Mouse (Mus musculus) left cerebral cortex, adult 8-10 months (tissue): Measurements from ENCODE around the gene Tbpl2. TPM values are rescaled to one million over a fixed set of nuclear protein-coding genes. Genes with fewer than 3 reads are reported as not detected.
A peak's percentile ranks its signal among the peaks of the same experiment; 100 is the strongest.

ENCODE experiments used
- DNase-seq, 2 experiments: peaks; one replicate each; pipeline ENCODE4 v3.0.0; 2022; ENCODE audit warnings: low spot score in 2 of 2
- total RNA-seq, 4 experiments: library from RNA; stranded (reverse); gene quantifications; 2 replicates each; pipeline ENCODE4 v1.2.4; 2022

Tbpl2 gene
- not detected for total RNA-seq

DNA sequence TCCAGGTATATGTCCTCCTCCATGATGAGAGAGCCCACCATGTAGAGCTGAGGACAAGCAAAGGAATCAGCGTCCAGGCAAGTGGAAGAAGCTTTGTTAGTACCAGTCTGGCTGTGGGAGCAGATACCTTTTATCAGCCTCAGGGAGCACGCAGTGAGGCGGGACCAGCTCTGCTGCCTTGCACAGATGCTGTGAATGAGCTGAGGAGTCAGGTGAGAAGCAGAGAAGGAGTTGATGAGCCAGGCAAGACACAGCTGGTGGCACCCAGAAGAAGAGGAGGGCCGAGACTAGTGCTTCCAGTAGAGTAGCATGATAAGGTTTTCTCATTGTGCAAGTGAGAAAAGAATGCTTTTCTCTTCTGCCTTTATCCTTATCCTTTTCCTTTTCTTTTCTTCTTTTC, at the start of gene Tbpl2:
Gene Tbpl2 (minus strand): TSS at position 101 of the 400 bp plus-strand sequence.
- no peak for DNase-seq

DNA sequence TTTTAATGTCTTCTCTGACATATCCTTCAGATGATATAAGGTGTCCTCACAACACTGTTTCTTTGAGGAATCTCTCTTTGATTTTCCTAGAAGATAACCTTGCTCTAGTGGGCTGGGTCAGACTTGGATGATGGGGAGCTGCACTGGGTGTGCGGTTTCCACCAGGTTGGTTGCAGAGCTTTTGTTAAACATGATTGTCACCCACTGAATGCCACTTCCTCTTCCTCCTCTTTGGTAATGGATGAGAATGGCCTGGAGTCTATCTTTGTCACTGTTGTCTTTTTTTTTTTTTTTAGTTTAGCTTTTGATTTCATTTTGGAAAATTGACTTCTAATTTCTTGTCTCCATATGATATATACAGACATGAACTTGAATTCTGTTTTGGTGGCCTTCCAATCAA, 38.0 kb upstream of the Tbpl2 start:
- no peak for DNase-seq

DNA sequence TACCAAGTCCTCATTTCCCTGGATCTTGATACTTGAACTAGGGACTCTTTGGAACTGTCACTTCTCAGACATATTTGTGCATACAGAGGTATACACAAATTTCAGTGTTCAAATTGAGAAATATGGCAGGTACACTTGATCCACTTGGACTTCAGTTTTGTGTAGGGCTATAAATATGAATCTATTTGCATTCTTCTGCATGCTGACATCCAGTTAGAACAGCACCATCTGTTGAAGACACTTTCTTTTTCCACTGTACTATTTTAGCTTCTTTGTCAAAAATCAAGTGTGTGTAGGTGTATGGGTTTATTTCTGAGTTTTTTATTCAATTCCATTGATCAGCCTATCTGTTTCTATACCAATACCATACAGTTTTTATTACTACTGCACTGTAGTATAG, 12.7 kb upstream of the Tbpl2 start:
- no peak for DNase-seq

DNA sequence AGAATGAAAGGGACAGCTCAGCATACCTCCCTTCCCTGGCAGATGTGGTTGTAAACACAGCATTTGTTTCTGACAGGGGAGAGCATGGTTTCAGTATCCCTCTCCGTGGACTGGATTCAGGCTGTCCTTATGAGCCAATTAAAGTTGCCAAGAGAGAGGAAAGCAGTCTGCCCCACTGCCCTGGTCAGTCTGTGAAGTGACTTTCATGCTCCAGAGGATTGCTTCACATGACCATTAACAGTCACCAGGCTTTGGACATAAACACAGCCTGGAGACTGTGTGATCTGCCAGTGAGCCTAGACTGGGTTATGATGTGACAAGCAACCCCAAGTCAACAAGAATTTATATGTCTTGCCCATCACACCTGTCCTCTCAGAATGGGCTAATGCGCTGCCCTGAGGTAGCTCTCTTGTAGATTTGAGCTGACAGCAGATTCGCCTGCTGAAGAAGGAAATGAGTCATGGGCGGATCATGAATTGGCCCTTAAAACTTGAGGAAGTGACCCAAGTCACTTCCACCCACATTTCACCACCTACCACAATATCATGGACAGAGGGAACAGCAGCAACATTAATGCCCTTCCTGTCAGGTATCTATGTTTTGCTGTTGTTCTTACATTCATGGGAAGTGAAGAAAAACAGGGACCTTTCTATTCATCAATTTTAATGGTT, 7.4 kb upstream of the Tbpl2 start:
- DNase-seq = no peak

DNA sequence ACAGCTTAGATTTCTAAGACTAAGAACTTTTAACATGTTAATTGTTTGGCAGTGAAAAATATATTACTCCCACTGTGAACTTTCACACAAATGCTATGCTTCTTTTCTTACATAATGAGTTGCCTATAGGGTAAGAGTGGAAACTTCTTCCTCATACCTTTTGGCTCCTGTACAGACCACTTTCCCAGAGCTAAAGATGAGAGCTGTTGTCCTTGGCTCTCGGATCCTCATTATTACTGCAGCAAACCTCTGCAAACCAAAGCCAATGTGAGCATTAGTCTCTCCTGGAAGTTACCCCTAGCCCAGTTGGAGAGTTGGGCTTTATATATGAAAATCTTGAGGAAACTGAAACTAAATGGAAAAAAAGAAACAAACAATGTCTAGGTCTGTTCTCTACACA, 5.5 kb downstream of the Tbpl2 start:
- DNase-seq = no peak

DNA sequence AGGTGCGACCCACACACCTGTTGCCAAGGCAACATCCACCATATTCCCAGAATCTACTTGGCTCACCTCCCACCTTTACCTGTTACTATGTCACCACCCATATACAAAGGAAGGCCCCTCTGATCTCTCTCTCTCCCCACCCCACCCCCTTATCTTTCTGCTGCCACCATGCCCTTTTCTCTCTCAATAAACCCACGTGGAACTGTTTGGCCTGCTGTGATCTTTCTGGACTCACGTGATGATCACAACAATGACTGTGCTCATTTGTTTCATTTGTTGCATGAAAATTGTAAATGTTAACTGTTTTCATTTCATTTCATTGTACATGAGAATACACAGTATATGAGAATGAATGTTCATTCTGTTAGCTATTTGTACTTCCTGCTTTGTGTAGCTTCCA, 45.9 kb downstream of the Tbpl2 start:
- no peak for DNase-seq

DNA sequence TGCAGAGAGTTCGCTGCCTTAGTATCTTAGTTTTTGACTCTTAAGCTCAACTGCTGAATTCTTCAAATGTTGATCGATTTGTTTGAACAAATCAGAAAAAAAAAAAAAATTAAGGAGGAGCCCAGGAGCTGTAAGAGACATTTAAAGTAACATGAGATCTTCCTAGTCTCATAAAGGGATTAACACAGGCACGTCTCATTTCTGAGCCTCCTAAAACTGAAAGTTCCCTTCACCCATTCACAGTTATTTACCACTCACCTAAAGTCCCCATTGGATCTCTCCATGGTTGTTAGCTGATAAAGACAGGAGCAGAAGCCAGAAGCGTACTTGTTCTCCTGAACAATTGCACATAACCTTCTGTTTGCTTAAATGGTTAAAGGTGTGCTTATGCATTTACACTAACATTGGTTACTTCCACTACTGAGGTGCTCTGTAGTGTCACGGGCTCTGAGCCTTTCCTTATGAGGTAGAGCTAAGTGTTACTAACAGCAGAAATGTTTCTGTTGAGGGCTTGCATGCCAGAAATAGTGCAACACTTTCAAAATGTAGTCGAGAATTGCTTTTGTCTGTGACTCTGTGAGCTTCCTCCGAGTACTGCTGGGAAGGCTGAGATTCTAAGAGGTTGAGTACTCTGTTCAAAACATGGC, 46.9 kb downstream of the Tbpl2 start, which contains the start of gene Hnmt:
Gene Hnmt (minus strand): TSS at position 51 of the 647 bp plus-strand sequence.
- no peak for DNase-seq

DNA sequence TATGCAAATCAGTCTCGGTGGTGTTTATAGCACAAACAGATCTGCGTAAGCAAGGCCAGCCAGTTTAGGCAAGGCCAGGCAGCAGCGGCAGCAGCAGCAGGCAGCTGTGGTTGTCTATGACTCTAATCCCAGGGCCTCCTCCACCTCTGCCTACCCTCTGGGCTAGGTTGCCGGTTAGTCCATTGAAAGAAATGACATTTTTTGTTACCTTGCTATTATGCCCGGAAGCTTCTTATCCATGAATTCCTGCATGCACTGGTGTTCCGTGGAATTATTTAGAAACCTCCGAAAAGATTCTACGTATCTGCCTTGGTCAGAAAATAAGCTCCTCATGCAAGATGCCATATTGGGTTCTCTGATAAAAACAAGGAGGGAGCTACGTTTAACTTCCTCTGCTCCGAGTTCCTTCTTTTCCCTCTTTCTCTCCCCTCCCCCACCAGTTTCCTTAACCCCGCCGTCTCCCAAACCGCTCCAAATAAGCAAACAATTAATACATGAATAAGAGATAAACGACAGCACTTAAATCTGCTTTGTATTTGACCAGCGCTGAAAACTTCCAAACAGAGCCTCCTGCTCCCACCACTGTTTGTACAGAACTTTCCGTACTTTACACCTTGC, 47.8 kb downstream of the Tbpl2 start:
- peak; percentile 43 to 50 for DNase-seq

DNA sequence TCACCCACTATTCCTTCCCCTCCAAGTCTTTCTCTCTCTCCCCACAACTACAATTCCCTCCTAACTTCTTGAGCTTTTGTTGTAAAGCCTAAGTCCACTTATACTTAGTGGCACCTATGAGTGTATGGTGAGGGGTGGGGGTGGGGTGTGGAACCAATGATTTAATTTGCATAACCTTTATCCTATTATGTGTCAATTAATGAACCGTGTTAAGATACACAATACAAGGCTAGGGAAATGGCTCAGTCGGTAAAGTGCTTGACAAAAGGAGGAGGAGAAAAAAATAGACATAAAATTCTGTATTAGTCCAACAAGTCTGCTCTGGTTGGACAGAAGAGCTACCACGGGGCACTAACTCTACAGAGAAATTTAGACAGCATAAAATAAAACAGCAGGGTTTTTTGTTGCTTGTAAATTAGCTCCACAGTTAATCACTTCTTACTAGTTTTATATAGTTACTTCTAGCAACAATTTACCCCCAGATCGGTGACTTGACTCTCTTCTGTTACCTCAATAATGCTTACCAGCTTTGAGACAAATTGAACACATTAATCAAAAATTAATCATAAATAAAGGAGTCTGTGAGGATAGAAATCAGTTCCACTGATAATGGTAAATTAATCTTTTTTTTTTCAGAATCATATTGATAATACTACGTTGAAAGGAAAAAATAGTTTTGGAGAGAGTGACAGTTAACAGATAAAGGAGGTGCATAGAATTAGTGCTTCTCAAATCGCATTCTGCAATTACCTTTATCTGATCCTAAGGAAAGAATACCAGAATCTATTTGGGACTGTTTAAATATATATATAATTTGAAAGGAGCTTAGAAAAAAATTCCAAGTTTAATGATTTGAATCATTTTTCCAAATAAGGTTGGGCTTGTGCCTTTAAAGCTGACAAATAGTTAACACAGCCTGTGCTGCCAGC, 48.6 kb downstream of the Tbpl2 start:
- no peak for DNase-seq

DNA sequence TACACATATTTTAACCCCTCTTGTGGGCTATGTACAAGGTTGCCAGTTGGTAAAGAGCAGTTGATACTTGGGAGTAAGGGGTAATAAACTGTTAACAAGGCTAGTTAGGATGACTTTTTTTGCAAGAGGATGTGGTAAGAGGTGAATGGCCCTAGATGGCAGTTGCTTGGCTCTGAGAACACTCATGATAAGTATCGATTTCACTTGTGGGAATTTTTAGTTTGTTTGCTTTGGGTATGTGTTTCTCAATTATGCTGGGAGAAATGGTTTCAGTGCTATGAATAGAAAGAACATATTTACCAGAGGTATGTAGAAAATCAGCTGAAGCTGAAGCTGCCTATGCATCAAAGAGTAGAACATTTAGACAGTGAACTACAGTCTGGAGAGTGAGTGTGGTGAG, 53.5 kb downstream of the Tbpl2 start:
- no peak for DNase-seq

DNA sequence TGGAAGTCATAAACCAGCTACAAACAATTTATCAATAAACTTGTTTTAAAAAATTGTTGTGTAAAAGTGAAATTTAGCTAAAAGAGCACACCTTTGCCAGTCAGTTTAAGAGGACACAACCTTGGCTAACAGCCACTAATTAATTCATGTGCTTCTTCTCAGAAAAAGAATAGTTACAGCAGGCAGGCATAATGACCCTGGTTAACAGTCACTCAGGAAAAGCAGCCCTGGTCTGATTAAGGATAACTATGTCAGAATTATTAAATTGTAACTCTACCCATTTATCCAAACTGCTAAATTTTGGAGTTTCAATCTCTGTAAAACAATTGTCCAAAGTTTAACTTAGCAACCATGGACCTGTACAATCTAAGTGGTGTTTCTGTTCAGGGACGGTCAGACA, 55.9 kb downstream of the Tbpl2 start:
- DNase-seq = no peak

Other genes starting within 250 kb of the Tbpl2 start
- gene Hnmt, start 47.2 kb downstream of the Tbpl2 start, total RNA-seq = 10 to 100 TPM; 27.1 to 31.8 (median 29.0) TPM
- gene Il1f8, start 56.6 kb upstream of the Tbpl2 start, total RNA-seq = not detected
- gene Il1f9, start 89.9 kb upstream of the Tbpl2 start, total RNA-seq = not detected
- not detected for gene Il1f6, start 118.8 kb upstream of the Tbpl2 start, total RNA-seq
- under 1 TPM in 2 of 4 experiments, not detected in 2; 0.13 to 0.19 TPM for gene Il1f5, start 180.4 kb upstream of the Tbpl2 start, total RNA-seq
- gene Il1f10, start 194.6 kb upstream of the Tbpl2 start, total RNA-seq = not detected
- gene Il1rn, start 240.3 kb upstream of the Tbpl2 start, total RNA-seq = not detected